Mouse (Mus musculus) forebrain, embryonic 14.5 days (tissue): ENCODE results near the gene Sgsh. TPM values are rescaled to one million over a fixed set of nuclear protein-coding genes. Genes with fewer than 3 reads are reported as not detected.

Experiments
- microRNA counts: library from miRNA; unstranded; fragments of <30 nt; microRNA quantifications from one replicate; lab custom pipeline; 2016
- microRNA-seq: library from miRNA; unstranded; fragments of <30 nt; microRNA quantifications from one replicate; pipeline ENCODE4, GENCODE M21; 2016
- polyA plus RNA-seq: library from polyadenylated mRNA; unstranded; fragments of >200 nt; fragmentation: Nextera tagmentation; extraction: Ambion mirVana; gene quantifications from 2 replicates; pipeline ENCODE4 v1.2.1, GENCODE M21; 2014

Gene Sgsh
- polyA plus RNA-seq, 1 experiment from 2014 or later = 2.7 TPM

MicroRNA genes within 50 kb of the gene (microRNA counts, 519-probe panel; counts per million panel counts)
- not detected for microRNA mmu-miR-1932 (lab: Ali Mortazavi, UCI)

Small RNAs within 50 kb of the gene (microRNA-seq; reads per million reads assigned to microRNA genes)
- not detected for gene Mir1932

Other genes starting within 250 kb of the Sgsh start
- gene Tbc1d16, start 127.0 kb downstream of the Sgsh start, polyA plus RNA-seq = 24.6 and 35.8 TPM in 2 replicates
- gene Ccdc40, start 127.0 kb downstream of the Sgsh start, polyA plus RNA-seq = 11.0 and 12.5 TPM in 2 replicates
- 28.3 and 45.5 TPM in 2 replicates for gene Gaa, start 87.6 kb downstream of the Sgsh start, polyA plus RNA-seq
- 293 and 315 TPM in 2 replicates for gene Eif4a3, start 55.4 kb downstream of the Sgsh start, polyA plus RNA-seq
- 0.09 and 0.15 TPM in 2 replicates for gene Card14, start 47.8 kb downstream of the Sgsh start, polyA plus RNA-seq
- 2.5 and 3.8 TPM in 2 replicates for gene Slc26a11, start within 50 bp of the Sgsh start, polyA plus RNA-seq
- gene Rnf213, start 37.6 kb upstream of the Sgsh start, polyA plus RNA-seq = 1.3 and 1.5 TPM in 2 replicates
- 15.9 and 18.0 TPM in 2 replicates for gene Endov, start 135.8 kb upstream of the Sgsh start, polyA plus RNA-seq
- 4.1 and 6.7 TPM in 2 replicates for gene Nptx1, start 192.2 kb upstream of the Sgsh start, polyA plus RNA-seq
- 7.0 and 9.3 TPM in 2 replicates for gene Rptor, start 247.4 kb upstream of the Sgsh start, polyA plus RNA-seq